Mouse (Mus musculus) midbrain, embryonic 11.5 days (tissue): ENCODE measurements around the gene Dag1. TPM values are rescaled to one million over a fixed set of nuclear protein-coding genes. Genes with fewer than 3 reads are reported as not detected.

Experiments
- ATAC-seq: fragments of 200-750 bp; cut with Nextera tagmentation; 2 replicates; pipeline ENCODE4 v1.8.0; 2017; ENCODE audit warnings: moderate TSS enrichment, moderate library complexity; ENCODE audit not compliant: low FRiP score
- DNase-seq: peaks from one replicate; pipeline ENCODE4 v3.0.0; 2015; ENCODE audit warnings: low spot score; ENCODE audit errors: missing footprints
- H3K27ac ChIP-seq: fragments of 300-500 bp; sonication (generic); 2 replicates; pipeline ENCODE4 v1.5.1; 2014; ENCODE audit warnings: low read depth, low read length
- H3K27me3 ChIP-seq: fragments of 300-500 bp; sonication (generic); 2 replicates; pipeline ENCODE4 v1.6.1; 2014; ENCODE audit warnings: mild to moderate bottlenecking, low read length, moderate library complexity, mixed read lengths; ENCODE audit not compliant: control insufficient read depth, insufficient read depth
- H3K36me3 ChIP-seq: fragments of 300-500 bp; sonication (generic); 2 replicates; pipeline ENCODE4 v1.6.1; 2014; ENCODE audit warnings: mild to moderate bottlenecking, low read length, moderate library complexity, mixed read lengths; ENCODE audit not compliant: control insufficient read depth, insufficient read depth
- H3K4me1 ChIP-seq: fragments of 300-500 bp; sonication (generic); 2 replicates; pipeline ENCODE4 v1.6.1; 2014; ENCODE audit warnings: low read length; ENCODE audit not compliant: control insufficient read depth, insufficient read depth
- H3K4me2 ChIP-seq: fragments of 300-500 bp; sonication (generic); 2 replicates; pipeline ENCODE4 v1.6.1; 2014; ENCODE audit warnings: mild to moderate bottlenecking, moderate library complexity
- H3K4me3 ChIP-seq: fragments of 300-500 bp; sonication (generic); 2 replicates; pipeline ENCODE4 v1.5.1; 2014; ENCODE audit warnings: low read depth, low read length
- H3K9ac ChIP-seq: fragments of 300-500 bp; sonication (generic); 2 replicates; pipeline ENCODE4 v1.6.1; 2014; ENCODE audit warnings: low read length
- H3K9me3 ChIP-seq: fragments of 300-500 bp; sonication (generic); 2 replicates; pipeline ENCODE4 v1.6.1; 2016; ENCODE audit warnings: low read length; ENCODE audit not compliant: control insufficient read depth
- WGBS: fragments of 180-500 bp; shearing (Covaris S2); extraction: QIAGEN DNeasy Blood & Tissue Kit; methylation state at CpG from one replicate; pipeline ENCODE4 v1.1.7; 2014; 5-methylcytosine and 5-hydroxymethylcytosine counted together
- polyA plus RNA-seq: library from polyadenylated mRNA; unstranded; fragments of >200 nt; fragmentation: Nextera tagmentation; extraction: Ambion mirVana; gene quantifications from 2 replicates; pipeline ENCODE4 v1.2.1, GENCODE M21; 2014

Gene Dag1
- polyA plus RNA-seq, 1 experiment from 2014 or later: 55.2 TPM

- Histone ChIP-seq H3K27me3 (no peaks in the 10 kb centered on the region), H3K36me3 (no peaks in the 10 kb centered on the region), H3K4me2 (peak overlapping the region; percentile 86), H3K4me1 (peaks cover 16% of the 10 kb centered on the region), H3K4me3 (peak overlapping the region; percentile 96), H3K27ac (peak overlapping the region; percentile 60; the same call in 1 of the 2 replicates), H3K9me3 (no peaks in the 10 kb centered on the region), H3K9ac (peak overlapping the region; percentile 63)
- no peak for ATAC-seq
- 16% methylated on average over 10 of the region's 10 CpGs for WGBS
- peak; percentile 85 for DNase-seq
Measured at GRCm38 (mm10) chr9:108264191-108264921, 598 bp upstream of the Dag1 start.

GRCm38 (mm10) chr9:108263131-108263681 is 552 bp downstream of the Dag1 start:
- peak overlapping the region; percentile 84 for H3K27ac ChIP-seq
- WGBS: under 1% methylated on average over 61 of the region's 62 CpGs
- ATAC-seq (no peak; the same call in 1 of the 2 replicates), DNase-seq (no peak)
- no peaks in the 10 kb centered on the region for H3K27me3 ChIP-seq
- peak overlapping the region; percentile 93 for H3K9ac ChIP-seq
- peaks cover 16% of the 10 kb centered on the region for H3K4me1 ChIP-seq
- no peaks in the 10 kb centered on the region for H3K9me3 ChIP-seq
- H3K4me2 ChIP-seq: peak overlapping the region; percentile 86
- peak overlapping the region; percentile 96 for H3K4me3 ChIP-seq
- H3K36me3 ChIP-seq: no peaks in the 10 kb centered on the region

DNA sequence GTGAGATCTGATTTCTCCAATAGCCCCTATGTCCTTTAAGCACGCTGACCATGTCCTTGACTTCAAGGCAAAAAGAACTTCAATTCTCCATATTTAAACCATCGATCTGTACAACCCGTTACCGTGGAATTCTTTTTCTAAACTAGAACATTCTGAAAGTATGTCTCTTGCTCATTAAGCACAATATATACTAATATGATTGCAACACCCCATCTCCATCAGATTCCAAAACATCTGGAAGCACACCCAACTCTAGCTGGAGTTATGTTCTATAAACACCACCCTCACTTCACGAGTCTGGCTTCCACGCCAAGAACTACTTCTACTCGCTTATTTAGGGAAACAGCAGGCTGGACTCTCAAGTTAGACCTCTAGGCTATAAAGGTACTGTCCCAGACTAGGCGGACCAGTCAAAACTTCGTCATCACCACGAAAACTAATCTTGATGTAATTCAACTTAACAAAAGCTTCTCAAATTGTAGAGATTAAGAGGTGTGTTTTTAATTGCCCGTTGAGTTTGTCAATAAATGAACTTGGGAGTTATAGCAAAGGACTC is 1.2 kb downstream of the Dag1 start:
- DNase-seq: no peak

GRCm38 (mm10) chr9:108261865-108262264 is 1.9 kb downstream of the Dag1 start:
- H3K9ac ChIP-seq: no peak overlapping the region
- no peak overlapping the region for H3K27ac ChIP-seq
- H3K4me2 ChIP-seq: no peak overlapping the region; the same call in 1 of the 2 replicates
- peaks cover 16% of the 10 kb centered on the region for H3K4me1 ChIP-seq
- ATAC-seq (no peak), DNase-seq (no peak)
- no peaks in the 10 kb centered on the region for H3K36me3 ChIP-seq
- H3K4me3 ChIP-seq: no peak overlapping the region
- no peaks in the 10 kb centered on the region for H3K9me3 ChIP-seq
- WGBS: 80% methylated on average over 7 of the region's 7 CpGs
- H3K27me3 ChIP-seq: no peaks in the 10 kb centered on the region

More for the DNA sequence above, 1.2 kb downstream of the Dag1 start:
- Histone ChIP-seq H3K9me3 (no peaks in the 10 kb centered on the region), H3K4me1 (peaks cover 16% of the 10 kb centered on the region), H3K4me3 (peak overlapping the region; percentile 96), H3K27ac (no peak overlapping the region), H3K36me3 (no peaks in the 10 kb centered on the region), H3K27me3 (no peaks in the 10 kb centered on the region), H3K4me2 (peak overlapping the region; percentile 86), H3K9ac (peak overlapping the region; percentile 93)
- WGBS: 47% methylated on average over 11 of the region's 11 CpGs
- no peak for ATAC-seq

- Histone ChIP-seq H3K4me2 (no peak overlapping the region), H3K27ac (no peak overlapping the region), H3K4me3 (no peak overlapping the region), H3K4me1 (peaks cover 16% of the 10 kb centered on the region), H3K36me3 (no peaks in the 10 kb centered on the region), H3K27me3 (no peaks in the 10 kb centered on the region), H3K9ac (no peak overlapping the region), H3K9me3 (no peaks in the 10 kb centered on the region)
- WGBS: 89% methylated on average over 4 of the region's 4 CpGs
- ATAC-seq: no peak
- no peak for DNase-seq
Measured at GRCm38 (mm10) chr9:108260526-108260925, 3.2 kb downstream of the Dag1 start.

DNA sequence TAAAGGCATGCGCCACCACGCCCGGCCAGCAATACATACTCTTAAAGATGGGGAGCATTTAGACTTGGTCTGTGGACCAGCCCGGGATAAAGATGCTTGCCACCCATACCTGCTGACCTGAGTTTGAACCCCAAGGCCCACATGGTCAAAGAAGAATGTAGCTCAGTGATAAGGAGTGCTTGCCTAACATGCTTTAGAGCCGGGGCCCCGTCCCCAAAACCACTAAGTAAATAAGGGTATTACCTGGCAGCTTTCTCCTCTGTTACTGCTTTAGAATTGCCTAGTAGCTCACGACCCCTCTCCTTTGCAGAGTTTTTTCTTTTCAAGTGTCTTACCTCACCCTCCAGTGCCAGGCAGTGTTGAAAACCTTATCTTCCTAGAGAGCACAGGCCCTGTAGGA is 11.0 kb downstream of the Dag1 start:
- Histone ChIP-seq H3K4me2 (no peak overlapping the region), H3K9ac (no peak overlapping the region), H3K4me3 (no peak overlapping the region), H3K27ac (no peak overlapping the region), H3K27me3 (no peaks in the 10 kb centered on the region), H3K9me3 (no peaks in the 10 kb centered on the region), H3K36me3 (peaks cover 4% of the 10 kb centered on the region), H3K4me1 (no peaks in the 10 kb centered on the region)
- WGBS: 96% methylated on average over 7 of the region's 7 CpGs
- DNase-seq (no peak), ATAC-seq (no peak)

DNA sequence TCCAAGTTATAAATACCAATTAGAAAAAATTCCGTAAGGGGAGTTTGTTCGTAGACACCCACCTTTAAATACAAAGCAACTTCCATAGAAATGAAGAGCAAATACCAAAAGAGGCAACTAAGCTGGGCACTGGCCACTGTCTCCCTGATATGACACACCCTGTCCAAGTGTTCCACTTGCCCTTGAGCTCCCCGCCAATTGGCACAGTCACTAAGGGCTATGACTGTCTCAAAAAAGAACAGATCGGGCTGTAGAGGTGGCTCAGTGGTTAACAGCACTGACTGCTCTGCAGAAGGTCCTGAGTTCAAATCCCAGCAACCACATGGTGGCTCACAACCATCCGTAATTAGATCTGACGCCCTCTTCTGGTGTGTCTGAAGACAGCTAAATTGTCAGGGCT is 11.9 kb downstream of the Dag1 start:
- no peak overlapping the region for H3K4me3 ChIP-seq
- no peak overlapping the region for H3K27ac ChIP-seq
- peaks cover 4% of the 10 kb centered on the region for H3K36me3 ChIP-seq
- H3K4me1 ChIP-seq: no peaks in the 10 kb centered on the region
- no peak overlapping the region for H3K4me2 ChIP-seq
- no peaks in the 10 kb centered on the region for H3K9me3 ChIP-seq
- DNase-seq (no peak), ATAC-seq (no peak)
- H3K27me3 ChIP-seq: no peaks in the 10 kb centered on the region
- 92% methylated on average over 6 of the region's 6 CpGs for WGBS
- H3K9ac ChIP-seq: no peak overlapping the region

DNA sequence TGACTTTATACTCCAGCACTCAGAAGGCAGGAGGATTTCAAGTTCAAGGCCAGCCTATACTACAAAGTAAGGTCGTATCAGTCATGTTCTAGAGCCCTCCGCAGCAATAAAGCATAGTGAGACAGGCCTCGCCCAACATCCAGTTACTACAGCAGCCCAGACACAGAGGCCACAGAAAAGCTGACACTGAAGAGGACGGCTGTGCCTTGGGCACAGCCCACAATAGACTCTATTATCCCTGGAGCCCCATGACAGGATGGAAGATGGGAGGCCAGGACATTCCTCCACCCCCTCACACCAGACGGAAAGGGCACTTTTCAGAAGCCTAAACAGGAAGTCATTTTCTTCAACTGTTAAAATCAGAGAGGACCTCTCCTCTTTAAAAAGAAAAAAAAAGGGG is 14.8 kb downstream of the Dag1 start:
- ATAC-seq: no peak
- Histone ChIP-seq H3K27me3 (no peaks in the 10 kb centered on the region), H3K4me1 (no peaks in the 10 kb centered on the region), H3K9me3 (no peaks in the 10 kb centered on the region), H3K4me3 (no peak overlapping the region), H3K36me3 (peaks cover 4% of the 10 kb centered on the region), H3K27ac (no peak overlapping the region), H3K9ac (no peak overlapping the region), H3K4me2 (no peak overlapping the region)
- WGBS: 73% methylated on average over 5 of the region's 5 CpGs
- DNase-seq: no peak

DNA sequence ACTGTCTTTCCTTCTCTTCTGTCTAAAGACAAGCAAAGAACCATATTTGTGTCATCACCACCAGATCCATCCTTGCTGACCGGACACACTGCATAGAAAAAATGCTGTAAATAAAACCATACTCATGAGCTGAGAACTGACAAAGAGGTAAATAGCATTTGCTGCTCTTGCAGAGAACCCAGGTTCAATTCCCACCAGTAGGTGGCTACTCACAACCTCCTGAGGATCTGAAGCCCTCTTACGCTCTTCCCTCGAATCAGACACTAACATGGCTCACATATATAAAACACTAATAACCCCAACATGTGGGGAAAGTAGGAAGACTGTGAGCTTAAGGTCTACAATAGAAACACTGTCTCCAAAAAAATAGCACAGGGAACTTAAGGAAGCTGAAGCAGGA is 18.8 kb downstream of the Dag1 start:
- H3K9ac ChIP-seq: no peak overlapping the region
- H3K27me3 ChIP-seq: no peaks in the 10 kb centered on the region
- no peaks in the 10 kb centered on the region for H3K36me3 ChIP-seq
- DNase-seq: no peak
- H3K4me1 ChIP-seq: no peaks in the 10 kb centered on the region
- H3K4me3 ChIP-seq: no peak overlapping the region
- H3K9me3 ChIP-seq: no peaks in the 10 kb centered on the region
- ATAC-seq: no peak
- 92% methylated on average over 3 of the region's 3 CpGs for WGBS
- H3K4me2 ChIP-seq: no peak overlapping the region
- no peak overlapping the region for H3K27ac ChIP-seq
